In genomic region chr1:133859821-133860711, GRCm38 (mm10) we compare ENCODE assay signal across 14 mouse cellular contexts. TPM values are rescaled to one million over a fixed set of nuclear protein-coding genes. Genes with fewer than 3 reads are reported as not detected.
A peak's percentile ranks its signal among the peaks of the same experiment; 100 is the strongest.
DNase-seq lines count a peak whose midpoint lies in the region; ATAC-seq lines count a peak whose summit lies in the region.
"Had no signal": no experiment of that assay in that cellular context is flagged by ENCODE, and none has a peak within 500 bp of the region (broad histone marks: within the 10 kb centered on the region; RNA-seq: fewer than 3 reads in every experiment).

No protein-coding gene starts in this region.

- 71% methylated on average over 20 of the region's 20 CpGs for WGBS in forebrain, embryonic 11.5 days
- 75% methylated on average over 20 of the region's 20 CpGs for WGBS in forebrain, embryonic 16.5 days
- WGBS in hindbrain, embryonic 13.5 days: 52% methylated on average over 20 of the region's 20 CpGs

- DNase-seq in forebrain, embryonic 11.5 days (ENCODE audit: low spot score): no peak
- DNase-seq in ES-CJ7 (ENCODE audit: low read depth, low spot score): peak; percentile 31
- DNase-seq in kidney, postnatal 25 days: peak; percentile 46 to 63
- no peak for DNase-seq in lung, postnatal 36 days
- no peak for DNase-seq in left cerebral cortex, postnatal 4 days
- DNase-seq: gastrocnemius, postnatal 14 days; lung, postnatal 4 days; right cerebral cortex, postnatal 25 days; thymus, postnatal 36 days had no signal

- H3K4me3 ChIP-seq in forebrain, embryonic 11.5 days (ENCODE audit: low read depth, low read length): no peak overlapping the region
- no peak overlapping the region for H3K4me3 ChIP-seq in forebrain, embryonic 16.5 days (replicated peaks; ENCODE audit: low read length)
- no peak overlapping the region for H3K4me3 ChIP-seq in hindbrain, embryonic 13.5 days
- H3K4me3 ChIP-seq: myocyte had no signal

- no peak for ATAC-seq in forebrain, embryonic 11.5 days (replicated peaks; ENCODE audit: low FRiP score)
- no peak for ATAC-seq in forebrain, embryonic 16.5 days
- ATAC-seq in hindbrain, embryonic 13.5 days (ENCODE audit: low FRiP score): no peak
- ATAC-seq in CD4-positive, CD25-positive, alpha-beta regulatory T cell, adult 4 months: no peak

- H3K36me3 ChIP-seq in forebrain, embryonic 11.5 days (ENCODE audit: control insufficient read depth, insufficient read depth, low read length): no peaks in the 10 kb centered on the region; the same call in 1 of the 2 replicates
- H3K36me3 ChIP-seq in forebrain, embryonic 16.5 days (ENCODE audit: control insufficient read depth, insufficient read depth): no peaks in the 10 kb centered on the region
- H3K36me3 ChIP-seq in hindbrain, embryonic 13.5 days: no peaks in the 10 kb centered on the region

- H3K4me2 ChIP-seq in forebrain, embryonic 11.5 days (ENCODE audit: low read depth, low read length, severe bottlenecking): no peak overlapping the region
- no peak overlapping the region for H3K4me2 ChIP-seq in forebrain, embryonic 16.5 days (ENCODE audit: low read length)
- no peak overlapping the region for H3K4me2 ChIP-seq in hindbrain, embryonic 13.5 days

- H3K4me1 ChIP-seq in forebrain, embryonic 11.5 days (replicated peaks; ENCODE audit: control insufficient read depth, insufficient read depth, low read length): peaks cover 8% of the 10 kb centered on the region
- peaks cover 26% of the 10 kb centered on the region for H3K4me1 ChIP-seq in forebrain, embryonic 16.5 days (replicated peaks; ENCODE audit: control insufficient read depth, insufficient read depth, low read length)
- peaks cover 42% of the 10 kb centered on the region for H3K4me1 ChIP-seq in hindbrain, embryonic 13.5 days (replicated peaks)

- H3K27me3 ChIP-seq in forebrain, embryonic 11.5 days (ENCODE audit: control insufficient read depth, insufficient read depth, low read length): no peaks in the 10 kb centered on the region
- H3K27me3 ChIP-seq in forebrain, embryonic 16.5 days (replicated peaks; ENCODE audit: control insufficient read depth, insufficient read depth, low read length): no peaks in the 10 kb centered on the region
- peaks cover 23% of the 10 kb centered on the region for H3K27me3 ChIP-seq in hindbrain, embryonic 13.5 days

- H3K27ac ChIP-seq in forebrain, embryonic 11.5 days (ENCODE audit: low read depth, low read length): peak overlapping the region; percentile 32; the same call in 1 of the 2 replicates
- no peak overlapping the region for H3K27ac ChIP-seq in forebrain, embryonic 16.5 days (ENCODE audit: low read length)
- peak overlapping the region; percentile 46; the same call in 1 of the 2 replicates for H3K27ac ChIP-seq in hindbrain, embryonic 13.5 days
- H3K27ac ChIP-seq: liver, embryonic 14.5 days had no signal

- intact Hi-C loops in left cerebral cortex, postnatal 4 days (cut with DNase I): no loop called here

- no peaks in the 10 kb centered on the region for H3K9me3 ChIP-seq in forebrain, embryonic 11.5 days (ENCODE audit: control insufficient read depth, low read length)
- no peaks in the 10 kb centered on the region for H3K9me3 ChIP-seq in forebrain, embryonic 16.5 days (ENCODE audit: control insufficient read depth, low read length)
- no peaks in the 10 kb centered on the region for H3K9me3 ChIP-seq in hindbrain, embryonic 13.5 days

- no peak overlapping the region for H3K9ac ChIP-seq in forebrain, embryonic 11.5 days (ENCODE audit: low read length)
- H3K9ac ChIP-seq in forebrain, embryonic 16.5 days (replicated peaks; ENCODE audit: low read depth, low read length): no peak overlapping the region
- no peak overlapping the region for H3K9ac ChIP-seq in hindbrain, embryonic 13.5 days
- H3K9ac ChIP-seq: liver, embryonic 14.5 days had no signal

RNA-seq across cellular contexts. Expression of gene Optc, which starts 47.7 kb away (rescaled TPM):
- polyA plus RNA-seq in forebrain, embryonic 11.5 days (2014; fragmentation: Nextera tagmentation; extraction: Ambion mirVana): 2.5 and 2.6 TPM in 2 replicates
- 1.7 and 2.2 TPM in 2 replicates for polyA plus RNA-seq in forebrain, embryonic 16.5 days (2015; fragmentation: Nextera tagmentation; extraction: Ambion mirVana)
- 2.7 and 3.6 TPM in 2 replicates for polyA plus RNA-seq in hindbrain, embryonic 13.5 days (2015; fragmentation: Nextera tagmentation; extraction: Ambion mirVana)
- 1 to 10 TPM; 2.3 to 2.7 TPM for total RNA-seq in left cerebral cortex, postnatal 4 days (2021)
- not detected for polyA plus RNA-seq in CD4-positive, CD25-positive, alpha-beta regulatory T cell, adult 4 months (2017; shearing (Covaris generic))

RNA-seq across cellular contexts. Expression of gene Atp2b4, which starts 59.2 kb away (rescaled TPM):
- 7.4 and 8.2 TPM in 2 replicates for polyA plus RNA-seq in forebrain, embryonic 11.5 days (2014; fragmentation: Nextera tagmentation; extraction: Ambion mirVana)
- polyA plus RNA-seq in forebrain, embryonic 16.5 days (2015; fragmentation: Nextera tagmentation; extraction: Ambion mirVana): 9.3 and 11.1 TPM in 2 replicates
- polyA plus RNA-seq in hindbrain, embryonic 13.5 days (2015; fragmentation: Nextera tagmentation; extraction: Ambion mirVana): 12.1 and 13.1 TPM in 2 replicates
- 100 to 1,000 TPM; 110 to 134 TPM for total RNA-seq in left cerebral cortex, postnatal 4 days (2021)
- polyA plus RNA-seq in CD4-positive, CD25-positive, alpha-beta regulatory T cell, adult 4 months (2017; shearing (Covaris generic)): 10 to 100 TPM in 1 of 2 experiments, 1 to 10 TPM in 1; 9.6 to 12.8 TPM

Comparison
In these comparisons a context has a peak if more than half of its experiments do, and no peak if none do; other contexts are left out.
1. DNase-seq: peak in ES-CJ7 (single experiment) and kidney, postnatal 25 days (2 of 2); none in forebrain, embryonic 11.5 days (single experiment), lung, postnatal 36 days (single experiment) and left cerebral cortex, postnatal 4 days (single experiment).